Mouse (Mus musculus): Measurements from ENCODE around the gene Foxn2. TPM values are rescaled to one million over a fixed set of nuclear protein-coding genes. Genes with fewer than 3 reads are reported as not detected.

The Foxn2 gene
- polyA plus RNA-seq, 1 experiment from 2014 or later: 8.1 TPM

GRCm38 (mm10) chr17:88505275-88505723, 64.8 kb downstream of the Foxn2 start:
- Histone ChIP-seq H3K9me3 (no peaks in the 10 kb centered on the region), H3K27ac (no peak overlapping the region), H3K9ac (no peak overlapping the region), H3K27me3 (replicated peaks) (no peaks in the 10 kb centered on the region), H3K4me2 (no peak overlapping the region), H3K4me1 (peaks cover 19% of the 10 kb centered on the region), H3K36me3 (replicated peaks) (no peaks in the 10 kb centered on the region), H3K4me3 (no peak overlapping the region)
- 32% methylated on average over 10 of the region's 10 CpGs for WGBS
- peak; percentile 66 for ATAC-seq (replicated peaks)

- Histone ChIP-seq H3K4me2 (no peak overlapping the region), H3K9me3 (no peaks in the 10 kb centered on the region), H3K27ac (no peak overlapping the region), H3K4me1 (peaks cover 19% of the 10 kb centered on the region), H3K4me3 (no peak overlapping the region), H3K9ac (no peak overlapping the region), H3K27me3 (replicated peaks) (no peaks in the 10 kb centered on the region), H3K36me3 (replicated peaks) (no peaks in the 10 kb centered on the region)
- no peak for ATAC-seq (replicated peaks)
- WGBS: 89% methylated on average over 15 of the region's 15 CpGs
These were observed 65.4 kb downstream of the Foxn2 start for GRCm38 (mm10) chr17:88505941-88506340.

- Histone ChIP-seq H3K9ac (no peak overlapping the region), H3K9me3 (no peaks in the 10 kb centered on the region), H3K27me3 (replicated peaks) (no peaks in the 10 kb centered on the region), H3K27ac (no peak overlapping the region), H3K4me2 (no peak overlapping the region), H3K4me1 (peaks cover 19% of the 10 kb centered on the region), H3K4me3 (no peak overlapping the region), H3K36me3 (replicated peaks) (no peaks in the 10 kb centered on the region)
- 89% methylated on average over 10 of the region's 10 CpGs for WGBS
- ATAC-seq (replicated peaks): no peak
These were observed 66.9 kb downstream of the Foxn2 start for GRCm38 (mm10) chr17:88507376-88507775.

- Histone ChIP-seq H3K36me3 (replicated peaks) (no peaks in the 10 kb centered on the region), H3K27me3 (replicated peaks) (no peaks in the 10 kb centered on the region), H3K9ac (no peak overlapping the region), H3K4me2 (peak overlapping the region; percentile 11; the same call in 1 of the 2 replicates), H3K4me3 (no peak overlapping the region), H3K4me1 (peaks cover 19% of the 10 kb centered on the region), H3K27ac (no peak overlapping the region), H3K9me3 (no peaks in the 10 kb centered on the region)
- 37% methylated on average over 12 of the region's 12 CpGs for WGBS
- ATAC-seq (replicated peaks): no peak
These were observed 68.5 kb downstream of the Foxn2 start for GRCm38 (mm10) chr17:88508846-88509508.

- Histone ChIP-seq H3K27me3 (replicated peaks) (no peaks in the 10 kb centered on the region), H3K36me3 (replicated peaks) (no peaks in the 10 kb centered on the region), H3K27ac (no peak overlapping the region), H3K9ac (no peak overlapping the region), H3K4me2 (no peak overlapping the region), H3K9me3 (no peaks in the 10 kb centered on the region), H3K4me1 (peaks cover 18% of the 10 kb centered on the region), H3K4me3 (no peak overlapping the region)
- 61% methylated on average over 3 of the region's 3 CpGs for WGBS
- ATAC-seq (replicated peaks): no peak
These were observed 69.5 kb downstream of the Foxn2 start for GRCm38 (mm10) chr17:88509999-88510398.

GRCm38 (mm10) chr17:88511095-88511551, 70.6 kb downstream of the Foxn2 start:
- H3K4me3 ChIP-seq: no peak overlapping the region
- H3K27me3 ChIP-seq (replicated peaks): no peaks in the 10 kb centered on the region
- no peak overlapping the region for H3K9ac ChIP-seq
- H3K4me2 ChIP-seq: no peak overlapping the region
- no peaks in the 10 kb centered on the region for H3K36me3 ChIP-seq (replicated peaks)
- H3K27ac ChIP-seq: no peak overlapping the region
- WGBS: 6% methylated on average over 10 of the region's 10 CpGs
- peak; percentile 67 for ATAC-seq (replicated peaks)
- H3K4me1 ChIP-seq: peaks cover 9% of the 10 kb centered on the region
- H3K9me3 ChIP-seq: no peaks in the 10 kb centered on the region

GRCm38 (mm10) chr17:88516477-88516876, 76.0 kb downstream of the Foxn2 start:
- H3K27ac ChIP-seq: no peak overlapping the region
- H3K36me3 ChIP-seq (replicated peaks): no peaks in the 10 kb centered on the region
- no peak overlapping the region for H3K9ac ChIP-seq
- no peak for ATAC-seq (replicated peaks)
- 79% methylated on average over 7 of the region's 7 CpGs for WGBS
- H3K27me3 ChIP-seq (replicated peaks): no peaks in the 10 kb centered on the region
- H3K4me2 ChIP-seq: no peak overlapping the region
- no peak overlapping the region for H3K4me3 ChIP-seq
- no peaks in the 10 kb centered on the region for H3K4me1 ChIP-seq
- no peaks in the 10 kb centered on the region for H3K9me3 ChIP-seq

- 40% methylated on average over 2 of the region's 2 CpGs for WGBS
- no peaks in the 10 kb centered on the region for H3K36me3 ChIP-seq (replicated peaks)
- no peak for ATAC-seq (replicated peaks)
These were observed 87.3 kb downstream of the Foxn2 start for GRCm38 (mm10) chr17:88527781-88528180.

GRCm38 (mm10) chr17:88529519-88530235, 89.2 kb downstream of the Foxn2 start, which contains the start of gene Ppp1r21:
Ppp1r21 (plus strand) TSS chr17:88530118.
- 5% methylated on average over 49 of the region's 49 CpGs for WGBS

More at GRCm38 (mm10) chr17:88527781-88528180, 87.3 kb downstream of the Foxn2 start:
- no peak overlapping the region for H3K4me3 ChIP-seq
- H3K4me1 ChIP-seq: peaks cover 14% of the 10 kb centered on the region
- H3K4me2 ChIP-seq: no peak overlapping the region
- no peaks in the 10 kb centered on the region for H3K27me3 ChIP-seq (replicated peaks)
- H3K9ac ChIP-seq: no peak overlapping the region
- H3K9me3 ChIP-seq: no peaks in the 10 kb centered on the region
- no peak overlapping the region for H3K27ac ChIP-seq

GRCm38 (mm10) chr17:88530236-88530619, 89.7 kb downstream of the Foxn2 start:
- 1% methylated on average over 14 of the region's 14 CpGs for WGBS
- peaks cover 16% of the 10 kb centered on the region for H3K4me1 ChIP-seq
- no peaks in the 10 kb centered on the region for H3K9me3 ChIP-seq
- H3K36me3 ChIP-seq (replicated peaks): no peaks in the 10 kb centered on the region
- peak overlapping the region; percentile 93 for H3K27ac ChIP-seq
- H3K9ac ChIP-seq: peak overlapping the region; percentile 54
- H3K4me2 ChIP-seq: peak overlapping the region; percentile 74
- H3K27me3 ChIP-seq (replicated peaks): no peaks in the 10 kb centered on the region
- H3K4me3 ChIP-seq: peak overlapping the region; percentile 80
- peak; percentile 89 for ATAC-seq (replicated peaks)

More at GRCm38 (mm10) chr17:88529519-88530235, 89.2 kb downstream of the Foxn2 start, which contains the start of gene Ppp1r21:
- Histone ChIP-seq H3K27ac (peak within 1 kb of the TSS; percentile 93), H3K4me2 (peak within 1 kb of the TSS; percentile 74), H3K9ac (peak within 1 kb of the TSS; percentile 56), H3K4me3 (peak within 1 kb of the TSS; percentile 80), H3K9me3 (no peaks in the 10 kb centered on the region), H3K27me3 (replicated peaks) (no peaks in the 10 kb centered on the region), H3K4me1 (peaks cover 16% of the 10 kb centered on the region), H3K36me3 (replicated peaks) (no peaks in the 10 kb centered on the region)
- peak; percentile 96 for ATAC-seq (replicated peaks)

- H3K27ac ChIP-seq: peak overlapping the region; percentile 93
- no peaks in the 10 kb centered on the region for H3K9me3 ChIP-seq
- 2% methylated on average over 11 of the region's 11 CpGs for WGBS
- peak overlapping the region; percentile 74 for H3K4me2 ChIP-seq
- peak overlapping the region; percentile 54 for H3K9ac ChIP-seq
- ATAC-seq (replicated peaks): 0 out of 2 replicates have a peak, but pooled peaks have one; percentile 16
- H3K36me3 ChIP-seq (replicated peaks): no peaks in the 10 kb centered on the region
- H3K4me1 ChIP-seq: peaks cover 16% of the 10 kb centered on the region
- peak overlapping the region; percentile 80 for H3K4me3 ChIP-seq
- no peaks in the 10 kb centered on the region for H3K27me3 ChIP-seq (replicated peaks)
These were observed 90.2 kb downstream of the Foxn2 start for GRCm38 (mm10) chr17:88530667-88531066.

GRCm38 (mm10) chr17:88531176-88531575, 90.7 kb downstream of the Foxn2 start:
- H3K4me3 ChIP-seq: peak overlapping the region; percentile 80
- ATAC-seq (replicated peaks): no peak
- H3K4me1 ChIP-seq: peaks cover 16% of the 10 kb centered on the region
- whole genome bisulfite sequencing: 45% methylated on average over 6 of the region's 6 CpGs
- peak overlapping the region; percentile 93 for H3K27ac ChIP-seq
- no peaks in the 10 kb centered on the region for H3K27me3 ChIP-seq (replicated peaks)
- H3K9ac ChIP-seq: peak overlapping the region; percentile 54; the same call in 1 of the 2 replicates
- H3K9me3 ChIP-seq: no peaks in the 10 kb centered on the region
- H3K36me3 ChIP-seq (replicated peaks): no peaks in the 10 kb centered on the region
- H3K4me2 ChIP-seq: peak overlapping the region; percentile 74

Measured in midbrain, embryonic 15.5 days (tissue).